Mouse (Mus musculus) c-Kit-positive CD71-negative TER-119-negative erythroid progenitor cells, embryonic 14.5 days (primary cell): Measurements from ENCODE around the gene Arhgef25.
"Not testable (repeated sequence)": the region's sequence is repeated elsewhere in the genome, so short reads cannot be mapped to it uniquely, and the experiment has no call there.

Experiments
- DNase-seq: peaks from one replicate; pipeline ENCODE4 v3.0.0-alpha.2; 2013; ENCODE audit warnings: low read depth

Arhgef25 gene

GRCm38 (mm10) chr10:127165654-127166403, 24.1 kb downstream of the Arhgef25 start:
- DNase-seq = no peak

DNA sequence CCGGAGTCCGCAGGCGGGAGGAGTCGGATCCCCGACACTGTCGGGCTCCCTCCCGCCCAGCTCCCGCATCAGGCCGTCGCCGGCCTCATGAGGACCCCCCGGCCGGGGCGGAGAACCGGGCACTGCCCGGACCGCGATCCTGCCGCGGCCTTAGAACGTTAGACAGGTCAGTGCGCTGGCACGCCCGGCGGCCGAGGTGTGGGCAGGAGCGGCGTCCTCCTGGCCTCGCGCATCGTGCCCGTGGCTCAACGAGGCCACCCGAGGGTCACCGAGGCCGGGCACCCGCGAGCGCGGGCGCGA, 24.6 kb downstream of the Arhgef25 start:
- peak; percentile 42 for DNase-seq

DNA sequence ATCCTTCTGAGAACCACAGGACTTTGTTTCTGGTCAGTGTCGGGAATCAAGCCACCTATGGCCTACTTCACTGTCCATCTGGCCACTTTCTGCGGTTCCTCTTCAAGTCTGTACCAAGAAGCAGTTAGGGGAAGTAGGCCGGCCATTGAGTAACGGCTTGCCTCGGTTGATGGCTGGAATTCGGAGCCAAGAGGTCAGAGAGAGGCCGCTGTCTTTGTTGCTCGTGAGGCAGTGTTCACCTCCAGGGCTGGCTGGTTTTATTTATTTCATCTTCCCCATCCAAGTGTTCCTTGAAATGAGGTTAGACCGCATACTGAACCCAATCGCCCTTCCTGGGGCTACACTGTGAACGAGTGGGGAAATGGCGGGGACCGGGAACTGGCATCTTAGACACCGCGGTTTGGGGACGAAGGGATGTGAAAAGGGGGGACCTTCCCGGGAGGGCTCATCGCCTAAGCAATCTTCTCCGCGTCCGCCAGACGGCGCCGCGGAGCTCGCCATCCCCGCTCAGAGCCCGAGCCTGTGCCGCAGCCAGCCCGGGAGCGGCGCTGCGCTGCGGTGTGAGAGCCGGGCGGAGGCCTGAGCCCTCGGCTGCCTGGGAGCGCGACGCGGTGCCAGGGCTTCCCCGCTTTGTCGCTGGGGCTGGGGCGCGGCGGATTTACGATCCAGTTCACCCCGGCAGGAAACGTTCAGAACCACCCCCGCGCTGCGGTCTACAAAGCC, 25.1 kb downstream of the Arhgef25 start, which contains the start of gene B4galnt1:
Gene B4galnt1 (plus strand): TSS at position 595 of the 723 bp plus-strand sequence.
- peak; percentile 70 for DNase-seq

DNA sequence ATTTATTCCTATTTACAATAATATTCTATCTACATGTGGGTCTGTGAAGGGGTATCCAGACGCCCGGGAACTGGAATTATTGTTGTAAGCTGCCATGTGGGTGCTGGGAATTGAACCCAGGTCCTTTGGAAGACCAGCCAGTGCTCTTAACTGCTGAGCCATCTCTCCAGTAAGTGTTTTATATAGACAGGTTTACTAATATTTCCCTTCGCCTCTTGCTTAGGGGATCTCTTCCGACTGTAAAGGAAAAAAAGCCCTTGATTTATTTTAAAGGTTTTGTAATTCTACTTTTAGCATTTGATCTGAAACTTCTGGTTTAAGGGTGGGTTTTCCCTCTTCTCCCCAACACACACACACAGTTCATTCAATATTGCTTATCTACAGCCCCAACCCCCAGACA, 25.7 kb downstream of the Arhgef25 start:
- DNase-seq = no peak

DNA sequence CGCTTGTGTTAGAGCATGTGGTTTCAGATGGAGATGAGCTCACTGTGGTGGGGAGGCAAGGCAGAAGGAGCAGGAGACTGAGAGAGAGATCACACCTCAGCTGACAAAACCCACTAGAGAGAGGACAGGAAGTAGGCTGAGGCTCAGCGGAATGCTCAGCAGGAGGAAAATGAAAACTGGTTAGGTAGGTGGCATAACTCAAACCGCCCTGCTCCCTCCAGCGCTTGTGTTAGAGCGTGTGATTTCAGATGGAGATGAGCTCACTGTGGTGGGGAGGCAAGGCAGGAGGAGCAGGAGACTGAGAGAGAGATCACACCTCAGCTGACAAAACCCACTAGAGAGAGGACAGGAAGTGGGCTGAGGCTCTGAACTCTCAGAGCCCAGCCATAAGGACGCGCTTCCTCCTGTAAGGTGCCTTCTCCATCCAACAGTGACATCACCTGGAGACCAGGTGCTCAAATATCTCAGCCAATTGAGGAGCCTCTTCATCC, 27.1 kb downstream of the Arhgef25 start:
- DNase-seq = not testable (repeated sequence)

- DNase-seq = no peak
Measured at GRCm38 (mm10) chr10:127160728-127161127, 29.2 kb downstream of the Arhgef25 start.

GRCm38 (mm10) chr10:127160081-127160480, 29.8 kb downstream of the Arhgef25 start:
- DNase-seq = no peak

DNA sequence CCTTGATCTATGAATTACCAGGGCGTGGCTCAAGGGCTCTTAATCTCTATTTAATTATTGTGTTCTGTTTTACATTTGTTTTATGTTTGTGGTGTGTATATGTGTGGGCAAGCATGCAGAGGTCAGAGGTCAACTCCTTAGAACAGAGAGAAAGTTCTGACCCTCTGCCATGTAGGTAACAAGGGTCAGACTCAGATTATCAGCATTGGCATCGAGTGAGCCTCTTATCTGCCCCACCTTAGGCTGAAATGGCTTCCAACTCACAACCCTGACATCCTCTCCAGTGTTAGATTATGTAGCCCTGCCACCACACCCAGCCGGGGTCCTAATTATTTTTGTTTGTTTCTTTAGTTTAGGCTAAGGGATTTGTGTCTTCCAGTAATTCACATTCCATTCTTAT, 31.4 kb downstream of the Arhgef25 start:
- DNase-seq = no peak

DNA sequence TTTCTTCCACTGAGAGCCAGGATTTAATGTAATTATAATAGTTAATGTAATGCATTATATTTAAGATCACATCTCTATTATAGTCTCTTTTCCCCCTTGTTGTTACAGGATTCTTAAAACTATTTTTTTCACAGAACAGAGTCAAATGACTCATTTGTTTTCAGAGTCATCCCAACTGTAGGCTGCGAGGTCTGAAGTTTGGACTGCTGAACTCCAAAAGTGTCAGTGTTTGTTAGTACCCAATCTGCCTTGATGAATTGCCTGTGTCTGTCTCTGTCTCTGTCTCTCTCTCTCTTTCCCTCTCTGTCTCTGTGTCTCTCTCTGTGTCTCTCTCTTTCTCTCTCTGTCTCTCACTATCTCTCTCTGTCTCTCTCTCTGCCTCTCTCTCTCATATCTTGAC, 33.4 kb downstream of the Arhgef25 start:
- DNase-seq = no peak

GRCm38 (mm10) chr10:127156089-127156488, 33.8 kb downstream of the Arhgef25 start:
- no peak for DNase-seq

DNA sequence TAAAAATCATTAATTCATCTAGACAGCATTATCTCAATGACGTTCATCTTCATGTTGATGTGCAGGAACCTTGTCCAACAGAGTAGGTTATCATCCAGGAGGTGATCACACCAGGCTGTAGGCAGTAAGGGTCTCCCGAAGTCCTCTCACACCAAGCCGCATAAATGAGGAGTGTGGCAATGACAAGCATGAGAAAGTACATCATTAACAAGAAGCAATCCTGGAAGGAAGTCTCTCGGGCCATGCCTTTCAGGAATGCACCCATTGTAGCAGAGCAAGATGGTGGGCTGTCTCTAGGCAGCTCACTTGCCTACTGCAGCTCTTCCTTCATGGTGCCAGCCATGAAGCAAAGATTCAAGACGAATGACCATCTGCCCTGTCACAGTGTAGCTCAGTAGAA, 35.2 kb downstream of the Arhgef25 start:
- DNase-seq = no peak

- no peak for DNase-seq
Measured at GRCm38 (mm10) chr10:127154241-127154640, 35.6 kb downstream of the Arhgef25 start.

DNA sequence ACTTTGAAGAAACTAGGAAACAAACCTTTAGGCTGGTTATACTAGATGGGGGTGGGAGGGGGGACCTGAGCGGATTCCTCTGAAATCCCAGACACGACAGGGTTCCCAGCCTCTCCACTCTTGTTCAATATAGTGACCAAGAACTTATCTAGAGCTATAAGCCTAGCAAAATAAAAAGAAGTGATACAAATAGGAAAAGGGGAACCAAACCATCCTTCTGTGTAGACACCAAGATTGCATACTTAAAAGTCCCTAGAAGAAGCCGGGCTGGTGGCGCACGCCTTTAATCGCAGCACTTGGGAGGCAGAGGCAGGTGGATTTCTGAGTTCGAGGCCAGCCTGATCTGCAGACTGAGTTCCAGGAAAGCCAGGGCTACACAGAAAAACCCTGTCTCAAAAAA, 36.6 kb downstream of the Arhgef25 start:
- DNase-seq = no peak

GRCm38 (mm10) chr10:127152556-127152955, 37.3 kb downstream of the Arhgef25 start:
- DNase-seq = not testable (repeated sequence)

DNA sequence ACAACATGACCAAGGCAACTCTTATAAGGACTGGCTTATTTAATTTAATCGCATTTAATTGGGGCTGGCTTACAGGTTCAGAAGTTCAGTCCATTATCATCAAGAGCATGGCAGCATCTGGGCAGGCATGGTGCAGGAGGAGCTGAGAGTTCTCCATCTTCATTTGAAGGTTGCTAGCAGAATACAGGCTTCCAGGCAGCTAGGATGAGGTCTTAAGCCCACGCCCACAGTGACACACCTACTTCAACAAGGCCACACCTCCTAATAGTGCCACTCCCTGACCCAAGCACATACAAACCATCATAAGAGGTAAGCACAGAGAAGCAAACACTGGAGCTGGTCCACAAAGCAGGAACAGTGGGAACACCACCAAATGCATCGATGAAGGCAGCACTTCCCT, 38.6 kb downstream of the Arhgef25 start:
- not testable (repeated sequence) for DNase-seq

- DNase-seq = no peak
Measured at GRCm38 (mm10) chr10:127150471-127150872, 39.4 kb downstream of the Arhgef25 start.

DNA sequence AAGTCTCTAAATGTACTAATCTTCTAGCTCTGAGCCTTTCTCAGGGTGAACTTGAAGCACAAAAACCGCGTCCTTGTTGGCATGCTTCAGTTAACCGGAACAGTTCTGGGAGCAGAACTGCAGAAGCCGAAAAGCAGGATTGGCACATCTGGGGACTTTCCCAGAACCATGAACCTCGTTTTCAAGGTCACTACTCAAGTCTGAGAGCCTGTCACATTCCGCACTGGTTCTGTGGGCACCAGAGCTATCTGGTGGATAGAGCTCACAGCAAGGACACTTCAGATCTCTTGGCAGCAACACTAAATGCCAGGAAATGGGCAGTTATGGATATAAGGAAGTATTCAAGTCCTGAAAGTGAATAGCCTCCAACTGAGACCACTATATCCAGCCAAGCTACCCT, 42.7 kb downstream of the Arhgef25 start:
- no peak for DNase-seq

- no peak for DNase-seq
Measured at GRCm38 (mm10) chr10:127145303-127145702, 44.6 kb downstream of the Arhgef25 start.

DNA sequence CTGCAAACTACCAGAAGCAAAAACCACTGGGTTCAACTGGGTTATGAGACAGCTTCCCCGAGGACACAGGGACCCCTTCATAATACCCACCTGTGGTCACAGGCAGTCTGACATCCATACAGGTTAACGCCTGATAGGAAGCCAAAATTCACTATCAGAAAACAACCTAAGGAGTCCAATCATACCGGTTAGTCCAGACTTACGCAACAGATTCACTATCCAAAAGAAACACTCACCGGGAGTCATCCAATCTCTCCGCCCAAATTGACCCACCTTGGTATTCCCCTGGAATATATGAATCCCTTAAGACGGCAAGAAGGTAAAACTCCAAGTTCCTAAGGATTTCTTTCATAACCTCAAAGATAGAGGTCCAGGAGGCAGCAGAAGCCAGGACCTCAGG, 45.3 kb downstream of the Arhgef25 start:
- no peak for DNase-seq

GRCm38 (mm10) chr10:127143228-127143627, 46.7 kb downstream of the Arhgef25 start:
- DNase-seq = no peak

DNA sequence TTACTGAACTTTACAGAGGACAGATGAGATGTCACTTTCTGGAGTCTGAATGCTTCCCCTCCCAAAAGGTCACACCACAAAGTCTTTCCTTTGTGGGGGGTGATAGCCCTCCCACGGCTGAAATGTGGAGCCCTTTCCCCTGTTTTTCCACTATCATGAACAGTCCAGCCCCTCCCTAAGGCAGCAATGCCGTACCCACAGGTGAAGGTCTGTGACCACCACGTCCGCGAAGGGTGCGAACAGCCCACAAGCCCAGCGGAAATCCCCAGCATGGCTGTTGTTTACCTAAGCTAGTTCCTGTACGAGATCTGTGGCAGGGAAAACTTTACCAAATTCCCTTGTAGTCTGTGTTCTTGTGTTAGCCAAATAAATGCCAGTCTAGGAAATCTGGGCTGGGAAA, 48.4 kb downstream of the Arhgef25 start:
- DNase-seq = no peak

DNA sequence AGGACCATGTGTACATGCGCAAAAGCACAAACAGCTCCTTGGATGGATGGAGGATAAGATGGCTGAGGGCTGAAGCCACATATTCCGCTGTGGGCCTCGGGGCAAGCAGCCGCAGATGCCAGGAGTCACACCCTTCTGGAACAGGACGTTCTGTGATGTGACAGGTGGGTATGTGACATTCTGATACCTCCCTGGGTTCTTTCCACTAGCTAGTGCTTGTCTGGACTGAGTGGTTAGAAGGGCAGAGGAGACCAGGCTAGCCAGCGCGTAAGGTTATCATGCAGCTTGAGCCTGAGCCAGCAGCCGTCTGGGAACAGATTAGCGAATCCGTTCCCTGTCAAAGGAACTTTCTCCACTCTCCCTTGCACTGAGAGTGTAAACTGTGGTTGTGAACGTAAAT, 48.9 kb downstream of the Arhgef25 start:
- DNase-seq = no peak

DNA sequence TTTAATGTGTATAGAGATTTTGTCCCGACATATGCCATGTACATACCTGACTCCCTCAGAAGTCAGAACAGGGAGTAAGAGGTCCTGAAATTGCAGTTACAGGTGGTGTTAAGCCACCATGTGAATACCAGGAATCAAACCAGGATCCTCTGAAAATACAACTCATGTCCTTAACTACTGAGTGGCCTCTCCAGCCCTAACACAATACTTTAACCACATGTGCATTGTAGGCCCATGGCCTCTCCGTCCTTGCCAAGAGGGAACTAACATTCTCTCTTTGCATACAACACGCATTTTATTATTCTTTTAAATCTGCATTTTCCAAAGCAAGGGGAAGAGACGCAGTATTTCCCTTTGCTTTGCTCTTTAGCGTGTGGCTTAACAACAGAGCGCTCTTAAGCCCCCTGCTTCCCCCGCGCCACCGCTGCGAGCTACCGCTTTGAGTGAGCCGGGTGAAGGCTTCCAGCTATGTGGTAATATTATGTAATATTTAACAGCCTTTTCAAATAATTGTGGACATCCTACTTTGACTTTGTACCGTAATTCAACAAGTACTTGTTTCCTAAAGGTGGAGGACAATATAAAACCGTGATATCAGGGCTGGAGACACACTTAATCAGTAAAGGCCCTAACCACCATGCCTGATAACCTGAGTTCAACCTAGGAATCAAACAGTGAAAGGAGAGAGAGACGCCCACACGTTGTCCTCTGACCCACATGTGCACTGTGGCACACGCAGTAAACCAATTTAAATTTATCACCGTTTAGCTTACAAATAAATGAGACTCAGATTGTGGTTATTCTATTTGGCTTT, 51.3 kb downstream of the Arhgef25 start:
- no peak for DNase-seq
